Mouse (Mus musculus) adrenal gland, postnatal 25 days (tissue): ENCODE results near the gene Sult1a1. TPM values are rescaled to one million over a fixed set of nuclear protein-coding genes. Genes with fewer than 3 reads are reported as not detected.
A peak's percentile ranks its signal among the peaks of the same experiment; 100 is the strongest.

ENCODE experiments used
- DNase-seq: peaks from one replicate; pipeline ENCODE4 v3.0.0; 2021; ENCODE audit warnings: mixed read lengths
- total RNA-seq: library from RNA; stranded (reverse); gene quantifications from 2 replicates; pipeline ENCODE4 v1.2.3, GENCODE M21; 2021

The Sult1a1 gene
- total RNA-seq, 1 experiment from 2014 or later, result 31.0 TPM

DNA sequence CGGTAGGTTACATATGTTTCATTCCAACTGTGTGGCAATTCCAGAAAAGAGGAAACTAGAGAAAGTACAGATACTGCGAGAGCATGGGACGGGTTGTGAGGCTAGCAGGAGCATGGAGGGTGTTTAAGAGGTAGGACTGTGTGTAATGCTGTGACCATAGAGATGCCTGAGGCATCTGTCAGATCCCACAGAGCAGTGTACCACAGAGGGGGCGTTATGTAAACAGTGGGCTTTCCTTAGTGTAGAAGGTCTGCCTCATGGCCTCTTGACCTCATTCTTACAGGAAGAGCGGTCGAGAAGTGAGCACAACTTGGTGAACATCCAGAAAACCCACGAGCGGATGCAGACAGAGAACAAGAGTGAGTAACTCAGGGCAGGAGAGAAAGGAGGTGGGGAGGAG is 12.6 kb downstream of the Sult1a1 start:
- no peak for DNase-seq

DNA sequence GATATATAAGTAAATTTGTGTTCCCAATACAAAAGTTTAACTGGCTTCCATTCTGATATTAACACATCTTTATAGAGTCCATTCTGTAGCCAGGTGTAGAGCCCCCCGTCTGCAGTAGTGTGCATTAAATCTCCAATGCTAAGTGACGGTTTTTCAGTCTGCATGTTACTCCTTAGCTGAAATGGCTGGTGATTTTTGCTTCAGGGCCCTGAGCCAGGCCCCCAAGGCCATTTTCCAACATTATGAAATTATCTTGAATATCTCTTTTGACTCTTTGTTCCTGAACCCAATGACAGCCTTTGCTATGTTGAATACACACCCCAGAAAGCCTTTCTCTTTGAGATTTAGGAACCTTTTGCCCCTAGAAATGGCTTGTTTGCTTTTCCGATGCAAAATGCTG is 16.5 kb downstream of the Sult1a1 start:
- peak; percentile 17 for DNase-seq

DNA sequence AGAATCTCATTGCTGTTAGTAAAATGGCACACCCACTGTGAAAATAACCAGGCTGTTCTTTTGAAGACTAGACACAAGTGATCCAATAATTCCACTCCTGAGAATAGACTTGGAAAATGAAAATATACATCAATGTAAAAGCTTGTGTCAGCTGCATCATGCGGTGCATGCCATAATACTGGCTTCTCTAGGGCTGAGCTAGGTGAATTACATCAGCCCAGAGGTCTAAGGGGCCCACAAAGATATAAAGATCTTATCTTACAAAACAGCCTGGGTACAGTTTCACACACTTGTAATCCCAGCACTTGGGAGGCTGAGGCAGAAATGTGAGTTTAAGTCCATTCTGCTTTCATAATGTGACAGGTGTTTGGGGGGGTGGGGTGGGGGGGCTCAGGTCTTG is 18.7 kb downstream of the Sult1a1 start:
- DNase-seq, result no peak

DNA sequence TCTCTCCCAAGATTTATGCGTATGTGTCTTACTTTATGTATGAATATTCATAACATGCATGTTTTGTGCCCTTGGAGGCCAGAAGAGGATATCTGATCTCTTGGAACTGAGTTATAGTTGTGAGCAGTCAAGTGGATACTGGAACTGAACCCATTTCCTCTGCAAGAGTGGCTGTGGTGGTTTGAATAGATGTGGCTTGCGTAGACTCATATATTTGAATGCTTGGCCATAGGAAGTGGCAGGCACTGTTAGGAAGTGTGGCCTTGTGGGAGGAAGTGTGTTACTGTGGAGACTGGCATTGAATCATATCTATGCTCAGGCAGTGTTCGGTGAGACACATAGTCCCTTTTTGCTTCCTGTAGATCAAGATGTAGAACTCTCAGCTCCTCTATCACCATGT is 20.5 kb downstream of the Sult1a1 start:
- no peak for DNase-seq

DNA sequence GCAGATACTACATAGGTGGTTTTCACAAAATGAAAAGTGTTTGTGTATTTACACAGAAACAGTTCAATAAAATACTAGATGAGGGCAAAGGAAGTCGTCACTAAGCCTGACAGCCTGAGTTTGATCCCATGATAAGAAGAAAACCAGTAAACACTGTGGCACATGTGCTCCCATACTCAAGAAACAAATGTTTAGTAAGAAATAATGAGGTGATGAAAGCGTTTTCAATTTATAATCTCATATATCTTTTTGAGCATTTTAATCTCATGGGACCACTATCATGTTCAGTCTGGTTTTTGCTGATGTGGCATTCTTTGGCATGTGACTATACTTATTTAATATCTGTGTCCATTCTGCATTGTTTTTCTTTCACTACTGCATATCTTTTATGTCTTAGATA is 22.2 kb downstream of the Sult1a1 start:
- DNase-seq, result no peak

DNA sequence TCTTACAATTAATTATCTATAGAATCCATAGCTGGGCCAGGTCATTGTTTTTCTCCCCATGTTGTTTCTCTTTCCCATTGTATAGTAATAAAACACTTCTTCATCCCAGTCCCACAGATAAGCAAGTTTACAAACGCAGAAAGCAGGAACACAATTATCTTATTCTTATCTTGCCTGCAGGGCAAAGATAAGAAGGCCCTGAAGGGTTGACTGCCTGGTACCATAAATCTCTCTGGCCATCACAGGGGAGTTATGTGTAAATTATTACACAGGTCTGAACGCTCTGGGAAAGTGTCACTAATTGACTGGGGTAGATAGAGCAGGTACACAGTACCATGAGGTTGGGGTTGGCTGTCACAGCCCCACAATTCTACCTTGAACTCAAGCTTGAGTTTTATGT is 25.4 kb downstream of the Sult1a1 start:
- no peak for DNase-seq

DNA sequence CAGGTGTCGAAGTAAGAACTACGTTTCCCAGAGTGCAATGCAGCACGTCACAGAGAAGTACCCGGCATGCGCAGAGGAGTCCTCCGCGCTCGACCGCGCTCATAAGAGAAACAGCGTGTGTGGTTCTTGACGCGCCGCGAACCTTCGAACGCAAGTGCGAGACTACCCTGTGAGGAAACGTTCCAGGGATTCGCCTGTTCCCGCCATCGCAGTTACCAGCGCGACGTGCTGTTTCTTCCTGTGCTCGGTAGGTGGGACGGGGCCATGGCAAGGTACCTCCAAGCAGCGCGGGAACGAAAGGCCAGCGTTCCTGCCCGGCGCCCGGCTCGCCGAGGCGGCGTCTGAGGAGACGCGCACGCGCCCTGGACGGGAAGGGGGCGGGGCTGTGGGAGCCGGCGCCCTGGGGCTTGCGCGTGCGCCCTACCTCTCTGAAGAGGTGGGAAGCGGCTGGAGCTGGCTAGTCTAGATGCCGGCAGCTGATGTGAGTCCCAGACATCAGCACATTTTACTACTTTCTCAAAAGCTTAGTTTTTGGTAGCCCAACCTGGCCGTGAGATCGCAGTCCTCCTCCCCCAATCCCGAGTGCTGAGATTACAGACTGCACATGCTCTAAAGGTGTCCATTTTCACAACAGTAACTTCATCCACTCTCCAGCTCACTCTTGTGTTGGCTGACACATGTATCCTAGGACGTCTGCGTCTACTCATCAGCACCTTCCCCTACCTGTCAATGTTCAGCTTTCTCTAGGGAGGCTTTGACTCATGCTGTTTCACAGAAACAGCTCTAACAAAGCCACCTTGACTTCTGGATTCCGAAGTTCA is 26.8 kb downstream of the Sult1a1 start, which contains the start of gene Sgf29:
Gene Sgf29 (plus strand): TSS at position 79 of the 821 bp plus-strand sequence.
- DNase-seq, result peak; percentile 97

DNA sequence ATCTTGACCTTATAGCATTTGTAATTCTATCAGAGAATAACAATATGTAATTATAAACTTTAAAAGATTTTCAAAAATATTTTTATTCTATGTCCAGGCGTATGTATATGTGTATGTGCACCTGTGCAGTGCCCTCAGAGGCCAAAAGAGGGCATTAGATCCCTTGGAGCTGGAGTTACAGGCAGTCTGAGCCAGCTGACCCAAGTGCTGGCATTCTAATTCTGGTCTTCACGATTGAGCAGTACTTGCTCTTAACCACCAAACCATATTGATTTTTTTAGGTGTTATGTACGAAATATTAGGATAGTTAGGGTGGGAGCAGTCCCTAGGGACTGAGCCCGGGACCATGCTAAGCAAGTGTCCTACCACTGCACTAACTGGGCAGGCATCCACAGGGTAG is 27.7 kb downstream of the Sult1a1 start:
- DNase-seq, result no peak

DNA sequence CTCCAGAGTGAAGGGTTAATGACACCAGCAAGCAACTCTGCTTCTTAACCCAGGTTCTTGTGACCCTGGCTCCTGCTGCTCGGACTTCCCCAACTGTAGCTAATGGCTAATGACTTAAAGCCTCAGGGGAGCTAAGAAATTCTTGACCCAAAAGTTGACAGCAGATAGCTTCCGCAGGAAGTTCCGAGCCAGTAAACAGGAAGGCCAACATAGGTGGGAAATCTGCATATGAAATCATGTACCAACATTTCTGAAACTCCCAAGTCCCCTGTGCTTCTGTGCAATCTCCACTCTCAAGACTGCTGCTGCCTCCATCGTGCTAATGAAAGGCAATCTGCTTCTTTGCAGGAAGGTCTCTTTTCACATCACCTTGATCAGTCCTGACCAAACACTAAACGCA is 30.5 kb downstream of the Sult1a1 start:
- no peak for DNase-seq

DNA sequence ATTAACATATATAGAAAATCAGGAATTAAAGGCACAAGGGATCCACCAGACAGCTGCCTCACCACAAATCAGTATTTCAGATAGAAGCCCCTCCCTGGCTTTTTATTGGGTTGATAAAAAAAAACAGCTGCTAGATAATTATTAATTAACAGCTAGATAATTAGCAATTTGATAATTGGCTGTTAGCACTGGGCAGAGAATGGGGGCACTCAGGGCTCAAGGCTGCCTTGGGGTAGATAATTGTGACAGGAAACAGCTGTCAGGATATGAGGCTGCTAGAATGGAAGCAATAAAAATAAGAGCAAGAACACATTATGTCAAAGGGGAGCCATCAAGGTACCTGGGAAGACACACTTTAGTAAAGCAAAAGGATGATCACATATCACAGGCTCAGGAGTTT is 31.3 kb downstream of the Sult1a1 start:
- DNase-seq, result no peak

DNA sequence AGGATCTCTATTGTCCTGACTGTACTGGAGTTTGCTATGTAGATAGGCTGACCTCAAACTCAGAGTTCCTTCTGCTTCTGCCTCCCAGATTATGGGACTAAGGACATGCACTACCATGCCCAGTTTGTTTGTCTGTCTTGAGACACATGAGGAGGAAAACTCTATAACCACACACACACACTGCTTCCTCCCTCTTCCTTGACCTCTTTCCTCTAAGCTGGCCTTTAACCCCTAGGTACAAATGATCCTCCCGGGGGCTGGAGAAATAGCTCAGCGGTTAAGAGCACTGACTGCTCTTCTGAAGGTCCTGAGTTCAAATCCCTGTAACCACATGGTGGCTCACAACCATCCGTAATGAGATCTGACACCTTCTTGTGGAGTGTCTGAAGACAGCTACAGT is 31.9 kb downstream of the Sult1a1 start:
- no peak for DNase-seq

DNA sequence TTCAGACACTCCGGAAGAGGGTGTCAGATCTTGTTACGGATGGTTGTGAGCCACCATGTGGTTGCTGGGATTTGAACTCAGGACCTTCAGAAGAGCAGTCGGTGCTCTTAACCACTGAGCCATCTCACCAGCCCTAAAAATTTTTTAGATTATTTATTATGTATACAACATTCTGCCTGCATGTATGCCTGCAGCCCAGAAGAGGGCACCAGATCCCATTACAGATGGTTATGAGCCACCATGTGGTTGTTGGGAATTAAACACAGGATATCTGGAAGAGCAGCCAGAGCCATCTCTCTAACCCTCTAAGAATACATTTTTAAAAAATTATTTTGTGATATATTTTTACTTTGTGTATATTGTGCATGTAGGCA is 33.0 kb downstream of the Sult1a1 start:
- peak; percentile 15 for DNase-seq

DNA sequence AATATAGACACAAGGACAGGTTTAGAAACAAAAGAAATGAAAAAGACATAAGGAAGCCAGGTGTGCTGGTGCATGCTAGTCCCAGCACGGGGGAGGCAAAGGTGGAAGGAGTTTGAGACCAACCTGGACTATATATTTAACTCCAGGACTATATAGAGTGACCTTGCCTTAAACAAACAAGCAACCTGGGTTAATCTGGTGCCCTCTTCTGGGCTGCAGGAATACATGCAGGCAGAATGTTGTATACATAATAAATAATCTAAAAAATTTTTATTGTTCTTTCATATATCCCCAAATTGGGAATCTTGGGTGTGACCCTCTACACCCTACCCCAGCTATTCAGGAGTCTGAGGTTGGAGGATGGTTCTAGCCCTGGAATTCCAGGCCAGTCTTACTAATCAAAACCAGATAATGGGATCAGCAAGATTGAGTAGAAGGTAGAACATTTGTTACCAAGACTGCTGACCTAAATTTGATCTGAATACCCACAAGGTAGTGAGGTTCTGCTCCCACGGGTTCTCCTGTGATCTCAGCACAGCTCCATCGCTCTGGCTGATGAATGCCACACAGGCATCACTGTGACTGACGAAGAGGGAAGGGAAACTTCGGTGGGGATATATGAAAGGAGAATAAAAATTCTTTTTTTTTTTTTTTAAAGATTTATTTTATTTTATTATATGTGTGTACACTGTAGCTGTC is 33.5 kb downstream of the Sult1a1 start:
- DNase-seq, result no peak

DNA sequence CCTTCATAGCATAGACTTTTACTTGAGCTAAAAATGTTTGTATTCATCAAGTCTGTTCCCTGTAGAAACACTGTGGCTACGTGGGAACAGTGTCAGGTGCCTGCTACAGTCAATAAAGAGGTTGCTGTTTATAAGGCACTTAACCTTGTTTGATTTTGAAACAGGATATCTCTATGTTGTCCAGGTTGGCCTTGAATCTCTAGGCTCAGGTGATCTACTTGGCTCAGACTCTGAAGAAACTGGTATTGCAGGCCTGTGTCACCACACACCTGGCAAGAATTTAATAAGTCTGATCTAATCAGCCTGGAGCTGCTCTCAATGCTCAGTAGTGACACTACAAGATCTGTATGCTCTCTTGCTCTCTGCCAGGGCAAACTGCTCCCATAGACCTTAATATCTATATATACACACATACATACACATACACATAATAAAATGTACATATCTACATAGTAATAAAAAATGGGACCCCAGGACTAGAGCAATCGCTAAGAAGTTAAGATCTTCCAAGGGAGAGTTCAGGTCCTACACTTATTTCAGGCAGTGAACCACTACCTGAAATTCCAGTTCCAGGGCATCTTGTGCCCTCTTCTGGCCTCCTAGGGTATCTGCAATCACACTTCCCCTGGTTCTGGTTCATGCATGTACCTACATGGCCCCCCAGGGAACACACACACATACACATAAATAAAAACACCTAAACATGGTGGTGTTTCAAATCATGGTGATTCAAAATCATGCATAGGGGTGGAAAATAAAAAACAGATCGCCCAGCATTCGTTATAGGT is 39.3 kb downstream of the Sult1a1 start:
- DNase-seq, result peak; percentile 18

DNA sequence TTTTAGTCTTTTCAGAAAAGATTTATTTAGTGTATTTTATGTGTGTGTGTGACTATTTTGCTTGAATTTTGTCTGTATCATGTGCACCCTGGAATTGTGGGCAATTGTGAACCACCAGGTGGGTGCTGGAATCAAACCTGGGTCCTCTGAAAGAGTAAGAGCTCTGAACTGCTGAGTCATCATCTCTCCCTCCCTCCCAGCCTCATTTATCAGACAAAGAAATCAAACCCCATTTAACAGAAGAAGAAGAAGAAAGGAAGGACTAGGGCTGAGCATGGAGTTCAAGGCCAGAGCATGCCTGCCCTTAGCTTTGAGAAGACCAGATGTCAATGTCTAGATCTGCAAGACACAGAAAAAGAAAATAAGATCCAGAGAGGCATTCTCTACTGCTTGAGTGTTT is 40.9 kb downstream of the Sult1a1 start:
- no peak for DNase-seq

DNA sequence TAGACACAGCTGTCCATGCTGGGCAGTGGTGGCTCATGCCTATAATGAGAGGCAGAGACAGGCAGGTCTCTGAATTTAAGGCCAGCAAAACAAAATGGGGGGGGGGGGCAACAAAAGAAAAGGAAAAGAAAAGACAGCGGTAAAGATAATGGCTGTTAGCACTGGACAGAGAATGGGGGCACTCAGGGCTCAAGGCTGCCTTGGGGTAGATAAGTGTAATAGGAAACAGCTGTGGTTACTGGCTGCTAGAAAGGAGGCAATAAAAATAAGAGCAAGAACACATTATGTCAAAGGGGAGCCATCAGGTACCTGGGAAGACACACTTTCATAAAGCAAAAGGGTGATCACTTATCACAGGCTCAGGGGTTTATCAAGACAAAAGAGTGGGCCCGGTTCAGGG is 43.8 kb downstream of the Sult1a1 start:
- DNase-seq, result no peak

DNA sequence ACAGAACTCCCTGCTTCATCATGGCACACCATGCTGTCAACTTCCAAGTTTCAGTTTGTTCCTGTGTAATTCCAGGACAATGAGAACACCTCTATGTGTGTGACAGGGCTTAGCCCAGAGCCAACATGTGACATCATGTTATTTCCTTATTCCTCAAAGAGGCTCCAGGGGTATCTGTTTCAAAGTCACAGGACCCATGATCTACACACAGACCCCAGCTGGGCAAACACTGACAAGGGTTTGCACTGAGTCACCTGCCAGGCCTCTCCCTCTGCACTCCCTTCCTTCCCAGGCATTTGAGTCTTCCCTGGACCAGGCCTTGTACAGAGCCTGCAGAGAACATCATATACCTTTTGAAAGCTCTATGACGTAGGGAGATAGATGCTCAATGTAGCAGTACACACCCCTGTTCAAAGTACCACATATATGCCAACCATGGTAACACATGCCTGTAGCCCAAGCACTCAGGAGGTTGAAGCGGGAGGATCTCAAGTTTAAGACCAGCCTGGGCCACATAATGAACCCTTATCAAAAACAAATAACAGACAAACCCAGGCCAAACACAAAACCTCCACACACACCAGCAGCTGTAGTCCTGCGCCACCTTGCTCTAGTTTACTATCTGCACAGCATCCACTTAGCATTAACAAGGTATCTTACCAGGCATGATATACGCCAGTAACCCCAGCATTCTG is 45.3 kb downstream of the Sult1a1 start, which contains the start of gene Nupr1:
Gene Nupr1 (minus strand): TSS at position 38 of the 695 bp plus-strand sequence.
- no peak for DNase-seq

DNA sequence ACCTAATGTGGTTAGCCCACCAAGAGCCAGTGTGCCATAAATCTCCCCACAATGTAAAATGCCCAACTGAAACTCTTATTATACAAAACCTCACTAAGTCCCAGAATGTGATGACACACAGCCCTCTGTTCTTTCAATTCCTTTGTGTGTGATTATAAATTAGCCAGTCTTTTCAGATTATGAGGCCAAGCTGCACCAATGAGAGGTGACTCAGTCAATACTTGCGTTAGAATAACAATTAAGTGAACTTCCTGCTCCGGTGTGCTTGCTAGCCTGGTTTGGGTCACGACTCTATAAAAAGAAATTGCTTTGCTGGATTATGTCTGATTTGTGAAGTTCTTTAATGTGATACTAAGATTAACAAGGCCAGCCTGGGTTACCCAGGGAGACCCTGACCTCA is 46.3 kb downstream of the Sult1a1 start:
- DNase-seq, result no peak

DNA sequence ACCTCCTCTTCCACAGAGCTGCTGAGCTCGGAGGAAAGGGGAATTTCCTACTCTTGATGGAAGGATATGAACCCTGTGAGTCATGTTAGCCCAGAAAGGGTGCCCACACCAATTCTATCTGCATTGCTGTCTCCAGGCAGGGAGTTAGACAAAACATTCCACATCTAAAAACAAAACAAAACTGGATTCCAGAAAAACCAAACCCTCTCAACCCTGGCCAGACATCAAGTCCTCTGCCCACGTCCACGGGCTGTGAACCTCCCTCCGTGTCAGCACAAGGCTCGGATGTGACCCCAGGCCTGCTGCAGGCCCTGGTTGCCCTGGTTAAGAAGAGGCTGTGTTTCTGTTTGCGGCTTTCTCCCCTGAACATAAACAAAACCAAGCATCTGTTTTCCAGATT is 48.1 kb downstream of the Sult1a1 start:
- DNase-seq, result no peak

DNA sequence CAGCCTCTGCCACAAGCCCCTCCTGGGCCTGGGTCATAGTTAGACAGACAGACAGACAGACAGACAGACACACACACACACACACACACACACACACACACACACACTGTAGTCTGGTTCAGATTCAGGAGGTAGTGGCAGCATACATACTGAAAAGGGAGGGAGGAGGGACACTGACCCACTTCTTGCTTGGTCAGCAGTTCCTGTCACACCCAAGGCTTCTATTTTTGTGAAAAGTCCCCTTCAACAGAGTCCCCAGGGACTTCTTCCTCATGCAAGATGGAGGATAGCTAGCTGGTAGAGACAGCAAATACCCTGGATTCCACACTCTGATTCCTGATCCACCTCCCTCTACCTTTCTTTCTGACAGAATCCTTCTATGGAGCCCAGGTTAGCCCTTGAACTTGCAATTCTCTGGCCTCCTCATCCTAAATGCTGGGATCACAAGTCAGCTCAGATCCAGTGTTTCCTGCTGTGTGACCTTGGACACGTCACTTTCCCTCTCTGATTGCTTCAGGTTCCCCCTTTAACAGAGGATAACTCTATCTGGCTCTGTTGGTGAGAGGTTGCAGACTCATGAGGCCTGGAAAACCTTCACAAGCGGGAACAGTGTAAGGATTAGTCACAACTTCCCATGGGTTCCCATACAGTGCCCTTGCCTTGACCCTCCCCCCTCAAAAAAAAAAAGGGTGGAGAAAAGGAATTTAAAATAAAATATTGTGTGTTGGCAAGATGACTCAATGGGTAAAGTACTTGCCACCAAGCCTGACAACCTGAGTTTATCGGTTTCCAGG is 50.2 kb downstream of the Sult1a1 start:
- no peak for DNase-seq

DNA sequence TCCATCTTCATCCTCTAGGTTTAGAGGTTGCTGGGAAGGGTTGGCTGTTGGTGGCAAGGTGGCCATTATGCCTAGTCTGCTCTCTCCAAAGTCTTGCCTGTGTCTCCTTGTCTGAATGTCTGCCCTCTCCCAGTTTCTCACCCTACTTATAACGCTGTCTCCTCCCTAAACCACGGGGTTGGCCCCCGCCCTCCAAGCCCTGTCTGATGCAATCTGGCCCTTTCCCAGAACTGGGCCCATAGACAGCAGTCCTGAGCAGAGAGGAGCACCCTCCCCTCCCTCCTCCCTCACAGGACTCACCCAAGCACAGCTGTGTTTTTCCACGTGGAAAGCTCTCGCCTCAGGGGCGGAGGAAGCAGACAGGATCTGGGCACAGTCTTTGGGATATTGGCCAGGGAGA is 50.9 kb downstream of the Sult1a1 start:
- peak; percentile 70 for DNase-seq

DNA sequence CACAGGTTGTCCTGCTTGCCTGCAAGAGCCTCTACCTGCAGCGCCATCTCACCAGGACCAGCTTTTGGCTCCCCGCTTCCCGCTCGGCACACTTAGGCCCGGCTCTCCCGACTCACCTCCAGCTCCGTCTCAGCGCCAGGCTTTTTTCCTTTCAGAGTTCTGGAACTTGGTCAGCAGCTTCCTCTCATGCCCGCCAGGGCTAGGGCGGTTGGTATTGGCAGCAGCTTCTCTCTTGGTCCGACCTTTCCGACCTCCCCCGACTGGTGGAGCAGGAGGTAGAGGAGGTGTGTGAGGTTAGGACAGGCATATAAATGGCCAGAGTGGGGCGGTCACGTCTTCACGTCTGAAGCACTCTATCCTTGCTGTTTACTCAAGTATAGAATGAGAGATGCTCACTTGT is 51.5 kb downstream of the Sult1a1 start:
- DNase-seq, result peak; percentile 8
